Mouse (Mus musculus) CH12.LX (cell line): ENCODE results near the gene Spp2. TPM values are rescaled to one million over a fixed set of nuclear protein-coding genes. Genes with fewer than 3 reads are reported as not detected.

Experiments used
- DNase-seq: peaks from one replicate; pipeline ENCODE4 v3.0.0-alpha.2; 2013; ENCODE audit errors: extremely low read depth
- H3K27ac ChIP-seq: 2 replicates; pipeline ENCODE4 v1.5.1; 2012; ENCODE audit warnings: low read depth, mild to moderate bottlenecking, control low read depth, moderate library complexity; ENCODE audit not compliant: insufficient read depth
- H3K27me3 ChIP-seq: replicated peaks from 2 replicates; pipeline ENCODE3; 2012; ENCODE audit warnings: inconsistent platforms
- H3K36me3 ChIP-seq, 2 experiments: replicated peaks in 1 of 2; 2 replicates each; pipeline versions ENCODE3 to v1.6.1; 2012; ENCODE audit warnings: inconsistent platforms in 1 of 2, low read length in 1 of 2, mild to moderate bottlenecking in 1 of 2, mixed read lengths in 1 of 2, moderate library complexity in 1 of 2; ENCODE audit not compliant: control insufficient read depth in 1 of 2, insufficient read depth in 1 of 2
- H3K4me1 ChIP-seq, 2 experiments: 2 replicates each; pipeline ENCODE4 v1.6.1; 2012; ENCODE audit warnings: inconsistent platforms in 1 of 2, moderate library complexity in 1 of 2; ENCODE audit not compliant: insufficient read depth in 2 of 2, control insufficient read depth in 1 of 2
- H3K4me2 ChIP-seq: 2 replicates; pipeline ENCODE4 v1.6.1; 2012; ENCODE audit warnings: low read depth, mild to moderate bottlenecking, control low read depth; ENCODE audit not compliant: poor library complexity, insufficient read depth, severe bottlenecking
- H3K4me3 ChIP-seq, 3 experiments: fragments of 150-350 bp in 1 of 3; sonication (generic) in 1 of 3; replicated peaks in 1 of 3; 2 replicates each; pipeline versions ENCODE3 to v1.5.1; 2011 to 2012; ENCODE audit warnings: low read depth in 2 of 3, low read length in 2 of 3, mild to moderate bottlenecking in 2 of 3, moderate library complexity in 2 of 3, control low read depth in 1 of 3, improper control_type of control experiment in 1 of 3, inconsistent platforms in 1 of 3, mixed read lengths in 1 of 3; ENCODE audit not compliant: poor library complexity in 1 of 3
- H3K79me2 ChIP-seq: replicated peaks from 2 replicates; pipeline ENCODE4 v1.6.1; 2012; ENCODE audit warnings: mild to moderate bottlenecking, moderate library complexity; ENCODE audit not compliant: control insufficient read depth, poor library complexity, insufficient read depth, severe bottlenecking; ENCODE audit errors: extremely low read depth
- H3K9ac ChIP-seq: 2 replicates; pipeline ENCODE4 v1.6.1; 2012; ENCODE audit warnings: low read depth, mild to moderate bottlenecking, control low read depth, moderate library complexity; ENCODE audit not compliant: insufficient read depth
- H3K9me3 ChIP-seq: replicated peaks from 2 replicates; pipeline ENCODE3; 2012; ENCODE audit warnings: low read length, inconsistent platforms, mixed read lengths
- BHLHE40 ChIP-seq: IDR thresholded peaks from 2 replicates; pipeline ENCODE4 v1.6.1; 2011; ENCODE audit warnings: mild to moderate bottlenecking, low read depth, low read length, improper control_type of control experiment
- CHD2 ChIP-seq: IDR thresholded peaks from 2 replicates; pipeline ENCODE4 v1.6.1; 2011; ENCODE audit warnings: low read length, improper control_type of control experiment
- EP300 ChIP-seq: IDR thresholded peaks from 2 replicates; pipeline ENCODE4 v1.6.1; 2011; ENCODE audit warnings: low read length, improper control_type of control experiment
- GABPA ChIP-seq: IDR thresholded peaks from 2 replicates; pipeline ENCODE4 v1.6.1; 2012; ENCODE audit warnings: low read depth, low read length, improper control_type of control experiment, inconsistent platforms; ENCODE audit not compliant: insufficient replicate concordance
- IRF4 ChIP-seq: IDR thresholded peaks from 2 replicates; pipeline ENCODE4 v1.6.1; 2014; ENCODE audit warnings: low read depth, mild to moderate bottlenecking, inconsistent platforms, low read length, improper control_type of control experiment
- JUN ChIP-seq: IDR thresholded peaks from 2 replicates; pipeline ENCODE4 v1.6.1; 2011; ENCODE audit warnings: low read depth, mild to moderate bottlenecking, low read length, improper control_type of control experiment, moderate library complexity; ENCODE audit not compliant: insufficient read depth
- KAT2A ChIP-seq: IDR thresholded peaks from 2 replicates; pipeline ENCODE4 v1.6.1; 2012; ENCODE audit warnings: low read length, improper control_type of control experiment, inconsistent platforms; ENCODE audit not compliant: insufficient replicate concordance
- MAZ ChIP-seq: IDR thresholded peaks from 2 replicates; pipeline ENCODE4 v1.6.1; 2012; ENCODE audit warnings: low read depth, mild to moderate bottlenecking, inconsistent platforms, low read length, improper control_type of control experiment, moderate library complexity
- MEF2A ChIP-seq: IDR thresholded peaks from 2 replicates; pipeline ENCODE4 v1.6.1; 2014; ENCODE audit warnings: low read depth, mild to moderate bottlenecking, inconsistent platforms, low read length, improper control_type of control experiment, borderline replicate concordance
- NELFE ChIP-seq: IDR thresholded peaks from 2 replicates; pipeline ENCODE4 v1.6.1; 2011; ENCODE audit warnings: low read depth, low read length, improper control_type of control experiment
- NRF1 ChIP-seq: IDR thresholded peaks from 2 replicates; pipeline ENCODE4 v1.6.1; 2014; ENCODE audit warnings: low read depth, mild to moderate bottlenecking, inconsistent platforms, low read length, improper control_type of control experiment, moderate library complexity
- RAD21 ChIP-seq: IDR thresholded peaks from 2 replicates; pipeline ENCODE4 v1.6.1; 2011; ENCODE audit warnings: low read depth, mild to moderate bottlenecking, low read length, improper control_type of control experiment, moderate library complexity
- RCOR1 ChIP-seq: conservative IDR thresholded peaks from 2 replicates; pipeline ENCODE4 v1.6.1; 2012; ENCODE audit warnings: low read depth, mild to moderate bottlenecking, inconsistent platforms, low read length, improper control_type of control experiment
- TBP ChIP-seq: conservative IDR thresholded peaks from 2 replicates; pipeline ENCODE4 v1.6.1; 2011; ENCODE audit warnings: low read depth, low read length, improper control_type of control experiment
- USF2 ChIP-seq: conservative IDR thresholded peaks from 2 replicates; pipeline ENCODE4 v1.6.1; 2011; ENCODE audit warnings: low read depth, low read length, improper control_type of control experiment
- ZMIZ1 ChIP-seq: IDR thresholded peaks from 2 replicates; pipeline ENCODE4 v1.6.1; 2012; ENCODE audit warnings: low read depth, mild to moderate bottlenecking, inconsistent platforms, low read length, improper control_type of control experiment
- dilution Hi-C: fragments of 300-500 bp; cut with MboI; formaldehyde crosslinking; loops from 2 replicates; pipeline ENCODE4 v1.14.3; 2020; ENCODE audit warnings: low sequenced_read_pairs; ENCODE audit not compliant: extremely low pct_unique_long_range_greater_than_20kb, extremely low pct_ligation_motif_present
- in situ Hi-C: fragments of 300-500 bp; cut with MboI; formaldehyde crosslinking; loops from 3 replicates; pipeline ENCODE4 v1.14.3; 2019; ENCODE audit warnings: low sequenced_read_pairs, low pct_ligation_motif_present, low pct_unique_long_range_greater_than_20kb, mixed read lengths
- polyA plus RNA-seq: library from polyadenylated mRNA; unstranded; fragments of >175 nt; gene quantifications from 2 replicates; pipeline ENCODE4 v1.2.1, GENCODE M21; 2012; ENCODE audit warnings: low read depth; ENCODE audit not compliant: insufficient read length
- total RNA-seq, 2 experiments: library from RNA; depleted of rRNA; stranded (reverse); fragments of 300-350 nt in 1 of 2; fragments of >200 nt in 1 of 2; gene quantifications; 2 replicates each; pipeline ENCODE4 v1.2.3; 2012 to 2014

The Spp2 gene
- total and polyA plus RNA-seq, 3 experiments, result not detected

DNA sequence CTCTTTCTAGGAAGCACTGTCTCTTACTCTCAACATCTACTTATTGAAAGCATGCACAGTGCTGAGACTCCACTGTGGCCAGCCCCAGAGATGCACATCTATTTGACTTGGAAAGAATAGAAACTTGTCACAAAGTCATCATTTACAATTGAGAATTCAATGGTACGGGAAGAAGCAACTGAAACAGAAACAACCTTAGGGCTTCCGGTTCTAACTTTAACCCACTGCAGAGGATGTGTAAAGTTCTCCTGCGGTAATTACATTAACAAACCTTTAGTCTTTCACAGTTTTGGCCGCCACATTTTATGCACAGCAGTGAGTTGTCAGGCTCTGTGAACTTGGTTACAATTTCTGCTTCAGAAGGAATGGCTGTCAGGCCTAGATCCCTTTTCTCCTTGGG is 43.9 kb downstream of the Spp2 start:
- Histone ChIP-seq H3K9me3 (peaks cover 21% of the 10 kb centered on the region), H3K36me3 (no peaks in the 10 kb centered on the region), H3K27ac (no peak overlapping the region), H3K79me2 (no peaks in the 10 kb centered on the region), H3K4me1 (peaks cover 0 to 1% of the 10 kb centered on the region in 2 experiments; a peak in 2 of 4 replicates)
- dilution Hi-C loops, result no loop called here
- TF ChIP-seq ZMIZ1, result no peak
- TF ChIP-seq USF2, result no peak
- TF ChIP-seq GABPA, result no peak
- TF ChIP-seq JUN, result no peak
- TF ChIP-seq KAT2A, result no peak
- no peak for TF ChIP-seq NELFE
- TF ChIP-seq NRF1, result no peak
- no peak for TF ChIP-seq MAZ
- no peak for TF ChIP-seq RAD21
- TF ChIP-seq EP300, result no peak
- TF ChIP-seq CHD2, result no peak
- TF ChIP-seq, all 38 proteins: peak for 0
- Histone ChIP-seq H3K9ac (no peak overlapping the region; the same call in 1 of the 2 replicates), H3K27me3 (no peaks in the 10 kb centered on the region), H3K4me3 (no peak overlapping the region), H3K4me2 (peak overlapping the region; percentile 80)
- DNase-seq, result no peak
- in situ Hi-C loops, result no loop called here

DNA sequence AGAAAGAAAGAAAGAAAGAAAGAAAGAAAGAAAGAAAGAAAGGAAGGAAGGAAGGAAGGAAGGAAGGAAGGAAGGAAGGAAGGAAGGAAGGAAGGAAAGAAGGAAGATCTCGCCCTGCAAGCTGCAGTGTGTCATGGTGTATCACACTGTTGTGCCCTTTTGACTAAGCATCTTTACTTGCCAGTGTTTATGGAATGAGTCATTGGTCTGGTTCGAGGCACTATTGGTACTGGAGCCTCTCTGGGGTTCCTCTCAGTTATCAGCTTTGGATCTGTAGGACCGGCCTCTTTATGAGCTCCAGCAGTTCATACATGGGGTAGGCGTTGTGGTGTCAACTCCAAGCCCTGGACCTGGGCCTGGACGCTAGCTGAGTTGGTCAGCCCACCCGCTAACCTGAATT is 45.4 kb downstream of the Spp2 start:
- DNase-seq, result no peak
- Histone ChIP-seq H3K9me3 (peaks cover 27% of the 10 kb centered on the region), H3K27ac (no peak overlapping the region), H3K79me2 (no peaks in the 10 kb centered on the region), H3K27me3 (no peaks in the 10 kb centered on the region), H3K4me1 (peaks cover 0 to 3% of the 10 kb centered on the region in 2 experiments; a peak in 2 of 4 replicates), H3K4me2 (no peak overlapping the region), H3K36me3 (no peaks in the 10 kb centered on the region), H3K4me3 (no peak overlapping the region), H3K9ac (no peak overlapping the region)
- dilution Hi-C loops (no loop called here), in situ Hi-C loops (no loop called here)
- TF ChIP-seq JUN, result no peak
- no peak for TF ChIP-seq TBP
- TF ChIP-seq MEF2A, result no peak
- no peak for TF ChIP-seq BHLHE40
- no peak for TF ChIP-seq CHD2
- TF ChIP-seq IRF4, result no peak
- TF ChIP-seq RCOR1, result no peak
- no peak for TF ChIP-seq MAZ
